Mouse (Mus musculus) forebrain, embryonic 16.5 days (tissue): ENCODE data around the gene Spns2. TPM values are rescaled to one million over a fixed set of nuclear protein-coding genes. Genes with fewer than 3 reads are reported as not detected.

Source experiments
- ATAC-seq: fragments of 200-750 bp; cut with Nextera tagmentation; 2 replicates; pipeline ENCODE4 v1.8.0; 2017; ENCODE audit warnings: mild to moderate bottlenecking, moderate library complexity
- H3K27ac ChIP-seq: fragments of 300-500 bp; sonication (generic); 2 replicates; pipeline ENCODE4 v1.5.1; 2014; ENCODE audit warnings: low read length, control low read depth
- H3K27me3 ChIP-seq: fragments of 300-500 bp; sonication (generic); replicated peaks from 2 replicates; pipeline ENCODE4 v1.6.1; 2014; ENCODE audit warnings: low read length; ENCODE audit not compliant: control insufficient read depth, insufficient read depth
- H3K36me3 ChIP-seq: fragments of 300-500 bp; sonication (generic); 2 replicates; pipeline ENCODE4 v1.6.1; 2014; ENCODE audit not compliant: control insufficient read depth, insufficient read depth
- H3K4me1 ChIP-seq: fragments of 300-500 bp; sonication (generic); replicated peaks from 2 replicates; pipeline ENCODE4 v1.6.1; 2014; ENCODE audit warnings: low read length; ENCODE audit not compliant: control insufficient read depth, insufficient read depth
- H3K4me2 ChIP-seq: fragments of 300-500 bp; sonication (generic); 2 replicates; pipeline ENCODE4 v1.6.1; 2014; ENCODE audit warnings: mild to moderate bottlenecking, low read length, control low read depth
- H3K4me3 ChIP-seq: fragments of 300-500 bp; sonication (generic); replicated peaks from 2 replicates; pipeline ENCODE4 v1.5.1; 2014; ENCODE audit warnings: mild to moderate bottlenecking, low read length, control low read depth
- H3K9ac ChIP-seq: fragments of 300-500 bp; sonication (generic); replicated peaks from 2 replicates; pipeline ENCODE4 v1.6.1; 2014; ENCODE audit warnings: low read depth, low read length, control low read depth
- H3K9me3 ChIP-seq: fragments of 300-500 bp; sonication (generic); 2 replicates; pipeline ENCODE4 v1.6.1; 2016; ENCODE audit warnings: low read length; ENCODE audit not compliant: control insufficient read depth
- WGBS: fragments of 180-500 bp; shearing (Covaris S2); extraction: QIAGEN DNeasy Blood & Tissue Kit; methylation state at CpG from one replicate; pipeline ENCODE4 v1.1.7; 2014; 5-methylcytosine and 5-hydroxymethylcytosine counted together
- polyA plus RNA-seq: library from polyadenylated mRNA; unstranded; fragments of >200 nt; fragmentation: Nextera tagmentation; extraction: Ambion mirVana; gene quantifications from 2 replicates; pipeline ENCODE4 v1.2.1, GENCODE M21; 2015

Gene Spns2
- polyA plus RNA-seq, 1 experiment from 2014 or later, result 9.3 TPM

DNA sequence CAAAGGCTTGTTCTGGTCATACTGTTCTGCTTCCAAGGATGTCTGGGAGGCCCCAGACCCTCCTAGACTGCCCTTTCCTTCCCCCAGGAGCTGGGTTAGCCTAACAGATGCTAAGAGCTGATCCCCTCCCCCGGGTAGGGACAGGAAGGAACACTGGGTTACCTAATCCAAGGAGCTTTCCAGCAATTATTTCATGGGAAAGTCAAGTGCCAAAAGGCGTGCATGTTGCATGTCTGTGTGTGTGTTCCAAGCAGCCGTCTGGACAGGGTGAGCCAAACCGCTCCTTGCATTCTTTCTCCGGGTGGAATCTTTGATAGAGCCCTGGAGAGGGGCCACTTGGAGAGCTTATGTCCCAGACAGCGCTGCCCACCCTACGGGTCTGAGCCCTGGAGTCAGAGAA lies 76.7 kb downstream of the Spns2 start:
- Histone ChIP-seq H3K4me1 (peaks cover 14% of the 10 kb centered on the region), H3K9ac (no peak overlapping the region), H3K27me3 (0 out of 2 replicates have a peak, but pooled peaks cover 2% of the 10 kb centered on the region), H3K36me3 (no peaks in the 10 kb centered on the region), H3K4me2 (no peak overlapping the region), H3K9me3 (no peaks in the 10 kb centered on the region), H3K4me3 (no peak overlapping the region), H3K27ac (no peak overlapping the region)
- no peak for ATAC-seq
- whole genome bisulfite sequencing, result 83% methylated on average over 7 of the region's 7 CpGs

DNA sequence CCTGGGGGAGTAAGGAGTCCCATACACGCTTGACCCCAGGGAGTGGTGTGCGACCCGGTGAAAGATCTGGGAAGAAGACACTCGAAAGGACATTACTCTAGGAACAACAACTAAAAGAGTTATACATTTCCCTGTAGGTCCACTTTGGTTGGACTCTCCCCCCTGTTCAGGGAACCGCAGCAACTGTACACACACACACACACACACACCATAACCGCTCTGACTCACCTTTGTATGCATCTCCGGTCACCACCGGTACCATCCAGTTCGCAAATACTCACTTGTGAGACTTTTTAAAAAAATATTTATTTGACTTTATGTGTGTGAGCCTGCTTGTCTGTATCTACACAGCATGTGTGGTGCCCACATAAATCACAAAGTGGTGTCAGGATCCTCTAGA lies 77.8 kb downstream of the Spns2 start:
- no peak for ATAC-seq

DNA sequence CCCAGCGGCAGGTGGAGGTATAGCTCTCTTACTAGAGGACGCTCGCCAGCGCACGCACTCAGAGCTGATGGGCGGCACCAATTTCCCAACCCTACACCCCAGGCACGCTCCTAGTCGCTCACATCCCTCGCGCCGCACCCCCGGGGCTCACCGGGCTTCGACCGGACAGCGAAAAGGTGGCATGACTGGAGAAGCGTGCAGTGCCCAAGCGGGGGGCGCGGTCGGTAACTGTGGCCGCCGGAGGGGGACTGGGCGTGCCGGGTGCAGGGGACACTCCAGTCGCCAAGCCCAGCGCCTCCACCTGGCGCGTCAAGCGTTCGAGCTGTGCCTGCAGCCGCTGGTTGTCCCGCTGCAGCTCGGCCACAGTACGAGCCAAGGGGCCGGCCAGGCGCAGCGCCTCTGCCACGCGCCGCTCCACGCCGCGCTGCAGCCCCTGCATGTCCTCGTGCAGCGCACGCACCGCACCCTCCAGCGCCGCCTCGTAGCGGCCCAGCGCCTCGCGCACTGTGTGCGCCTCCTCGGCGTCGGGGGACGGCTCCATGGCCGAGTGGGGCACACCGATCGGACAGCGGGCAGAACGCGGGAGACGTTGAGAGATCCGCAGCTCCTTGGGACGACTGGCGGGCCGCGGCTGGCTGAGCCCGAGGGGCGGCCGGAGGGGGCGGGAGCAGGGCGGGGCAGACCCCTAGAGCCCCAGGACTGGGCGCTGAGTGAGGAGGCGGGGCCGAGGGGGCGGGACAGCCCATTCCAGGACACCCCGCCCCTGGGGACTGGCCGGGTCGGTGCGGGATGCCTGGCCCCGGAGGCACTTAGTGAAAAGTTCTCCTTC lies 78.4 kb downstream of the Spns2 start, which contains the start of gene Smtnl2:
Gene Smtnl2, minus strand, starts transcription at position 621 of the 829 bp plus-strand sequence.
- no peak within 1 kb of the TSS for H3K27ac ChIP-seq
- under 1% methylated on average over 71 of the region's 86 CpGs for WGBS
- 0 out of 2 replicates have a peak, but pooled peaks cover 2% of the 10 kb centered on the region for H3K27me3 ChIP-seq

More for the DNA sequence above, 77.8 kb downstream of the Spns2 start:
- H3K9ac ChIP-seq, result no peak overlapping the region; the same call in 1 of the 2 replicates
- 32% methylated on average over 9 of the region's 9 CpGs for WGBS
- H3K27ac ChIP-seq, result no peak overlapping the region
- H3K4me1 ChIP-seq, result peaks cover 14% of the 10 kb centered on the region
- H3K27me3 ChIP-seq, result 0 out of 2 replicates have a peak, but pooled peaks cover 2% of the 10 kb centered on the region
- H3K4me3 ChIP-seq, result peak overlapping the region; percentile 63
- H3K4me2 ChIP-seq, result peak overlapping the region; percentile 95
- H3K9me3 ChIP-seq, result no peaks in the 10 kb centered on the region
- no peaks in the 10 kb centered on the region for H3K36me3 ChIP-seq

DNA sequence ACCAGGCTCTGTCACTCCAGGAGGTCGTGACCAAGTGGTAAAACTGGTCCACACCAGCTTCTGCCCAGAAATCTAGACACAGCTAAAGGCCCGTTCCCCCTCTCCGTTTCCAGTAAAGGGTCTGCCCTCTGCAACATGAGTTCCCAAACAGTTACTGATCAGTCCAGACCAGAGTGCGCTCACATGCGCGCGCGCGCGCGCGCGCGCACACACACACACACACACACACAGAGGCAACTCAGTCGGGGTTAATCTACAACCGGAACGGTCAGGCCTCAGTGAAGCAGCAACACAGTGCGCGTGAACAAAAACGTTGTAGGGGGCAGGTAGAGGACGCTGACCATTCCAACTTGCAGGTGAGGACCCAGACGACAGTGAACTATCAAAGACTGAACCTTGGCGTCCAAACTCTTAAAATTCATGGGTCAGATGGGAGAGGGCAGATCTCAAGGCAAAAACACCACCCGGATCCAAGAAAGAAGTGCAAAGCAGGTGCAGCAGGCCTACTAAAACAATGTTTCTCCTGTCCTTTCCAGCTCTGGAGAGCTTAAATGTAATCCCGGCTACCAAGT lies 79.1 kb downstream of the Spns2 start:
- peak overlapping the region; percentile 70; the same call in 1 of the 2 replicates for H3K9ac ChIP-seq
- H3K4me3 ChIP-seq, result peak overlapping the region; percentile 63
- ATAC-seq, result no peak
- peaks cover 14% of the 10 kb centered on the region for H3K4me1 ChIP-seq
- no peaks in the 10 kb centered on the region for H3K9me3 ChIP-seq
- no peak overlapping the region for H3K27ac ChIP-seq
- peak overlapping the region; percentile 95 for H3K4me2 ChIP-seq
- WGBS, result 1% methylated on average over 25 of the region's 25 CpGs
- no peaks in the 10 kb centered on the region for H3K36me3 ChIP-seq
- 0 out of 2 replicates have a peak, but pooled peaks cover 2% of the 10 kb centered on the region for H3K27me3 ChIP-seq

More for the DNA sequence above, 78.4 kb downstream of the Spns2 start, which contains the start of gene Smtnl2:
- peak within 1 kb of the TSS; percentile 95 for H3K4me2 ChIP-seq
- peak; percentile 87 for ATAC-seq
- peak within 1 kb of the TSS; percentile 70 for H3K9ac ChIP-seq
- H3K36me3 ChIP-seq, result no peaks in the 10 kb centered on the region
- H3K4me1 ChIP-seq, result peaks cover 14% of the 10 kb centered on the region
- peak within 1 kb of the TSS; percentile 63 for H3K4me3 ChIP-seq
- H3K9me3 ChIP-seq, result no peaks in the 10 kb centered on the region

DNA sequence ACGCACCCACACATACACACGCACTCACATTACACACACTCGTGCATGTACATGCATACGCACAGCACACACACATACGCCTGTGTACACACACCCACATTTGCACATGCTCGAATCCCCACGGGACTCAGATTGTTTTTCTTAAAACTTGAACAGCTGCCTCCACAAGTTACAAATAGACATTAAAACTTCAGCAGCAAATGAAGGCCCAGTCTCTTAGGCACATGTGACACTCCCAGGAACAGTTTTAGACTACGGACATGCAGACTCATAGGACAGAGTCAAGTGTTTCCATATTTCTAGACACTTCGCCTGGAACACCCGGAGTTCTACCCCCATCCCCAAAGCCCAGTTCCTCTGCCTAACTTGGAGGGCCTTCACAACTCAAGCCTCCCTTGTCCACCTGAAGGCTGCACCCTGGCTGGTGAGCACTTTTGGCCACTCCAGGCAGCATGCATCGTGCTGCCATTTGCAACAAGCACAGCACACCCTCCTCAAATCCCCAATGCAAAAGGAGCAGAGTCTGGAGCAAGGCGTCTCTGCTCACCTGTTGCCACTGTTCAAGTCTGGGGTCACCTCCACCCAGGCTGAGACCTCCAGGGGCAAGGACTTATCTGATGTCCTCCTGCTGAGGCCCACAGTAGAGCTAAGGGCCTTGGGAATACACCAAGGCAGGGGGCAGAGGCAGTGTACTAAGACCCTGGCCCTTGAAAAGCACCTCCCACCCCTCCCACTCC lies 79.9 kb downstream of the Spns2 start:
- WGBS, result 79% methylated on average over 12 of the region's 12 CpGs
- no peak overlapping the region for H3K4me2 ChIP-seq
- no peaks in the 10 kb centered on the region for H3K36me3 ChIP-seq
- 0 out of 2 replicates have a peak, but pooled peaks cover 2% of the 10 kb centered on the region for H3K27me3 ChIP-seq
- no peaks in the 10 kb centered on the region for H3K9me3 ChIP-seq
- H3K4me1 ChIP-seq, result peaks cover 14% of the 10 kb centered on the region
- no peak overlapping the region for H3K4me3 ChIP-seq
- no peak for ATAC-seq
- H3K9ac ChIP-seq, result no peak overlapping the region
- no peak overlapping the region for H3K27ac ChIP-seq

DNA sequence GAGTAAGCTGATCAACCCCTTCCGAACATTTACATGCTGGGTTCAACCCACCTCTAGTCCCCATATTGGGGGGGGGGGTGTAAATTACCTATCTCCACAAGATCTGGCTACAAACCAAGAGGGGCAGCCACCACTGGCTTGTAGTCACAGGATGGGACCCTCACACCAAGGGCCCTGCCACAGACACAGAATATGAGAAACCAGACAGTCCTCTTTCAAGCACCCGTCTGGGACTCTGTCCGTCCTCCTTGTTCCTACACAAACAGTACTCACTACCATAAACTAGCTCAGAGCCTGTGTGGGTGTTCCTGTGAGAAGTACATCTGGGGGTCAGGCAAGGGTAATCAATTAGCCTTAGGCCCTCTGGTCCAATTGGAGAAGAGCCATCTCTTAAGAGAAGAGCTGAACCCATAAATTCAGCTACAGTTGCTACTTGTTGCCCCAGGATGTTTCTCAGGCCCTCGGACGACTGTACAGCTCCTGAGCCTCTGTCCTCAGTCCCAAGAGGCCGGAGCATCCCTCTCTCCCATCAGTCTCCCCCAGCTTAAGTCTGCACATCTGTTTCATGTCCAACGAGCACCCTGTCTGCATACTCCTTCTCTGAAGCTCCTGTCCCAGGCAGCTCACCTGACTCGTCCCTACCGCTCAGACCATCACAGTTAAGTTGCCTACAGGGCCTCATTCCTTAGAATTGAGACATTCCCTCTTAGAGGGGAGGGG lies 81.1 kb downstream of the Spns2 start:
- 65% methylated on average over 9 of the region's 9 CpGs for WGBS
- Histone ChIP-seq H3K27ac (no peak overlapping the region), H3K27me3 (0 out of 2 replicates have a peak, but pooled peaks cover 2% of the 10 kb centered on the region), H3K9ac (no peak overlapping the region), H3K4me1 (peaks cover 14% of the 10 kb centered on the region), H3K4me2 (no peak overlapping the region), H3K9me3 (no peaks in the 10 kb centered on the region), H3K4me3 (no peak overlapping the region), H3K36me3 (no peaks in the 10 kb centered on the region)
- no peak for ATAC-seq

DNA sequence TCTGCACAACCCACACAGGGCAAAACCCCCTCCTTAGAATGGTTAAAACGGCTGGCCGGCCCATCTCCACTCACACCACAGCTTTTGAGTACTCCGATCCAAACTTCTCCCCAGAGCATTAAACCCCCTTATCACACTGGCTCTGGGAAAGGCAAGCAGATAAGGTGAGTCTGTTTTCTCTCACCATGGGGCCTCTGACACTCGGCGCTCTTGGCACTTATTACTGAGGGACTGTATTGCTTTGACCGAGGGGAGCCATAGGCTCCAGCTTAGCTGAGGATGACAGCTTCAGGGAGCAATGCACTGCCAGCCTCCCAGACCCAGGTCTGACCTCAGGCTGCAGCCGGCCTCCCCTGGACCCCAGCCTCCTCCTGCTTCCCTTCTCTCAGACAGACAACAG lies 82.1 kb downstream of the Spns2 start:
- Histone ChIP-seq H3K4me2 (no peak overlapping the region), H3K27ac (no peak overlapping the region), H3K27me3 (0 out of 2 replicates have a peak, but pooled peaks cover 2% of the 10 kb centered on the region), H3K4me3 (no peak overlapping the region), H3K9me3 (no peaks in the 10 kb centered on the region), H3K4me1 (peaks cover 14% of the 10 kb centered on the region), H3K9ac (no peak overlapping the region), H3K36me3 (no peaks in the 10 kb centered on the region)
- no peak for ATAC-seq
- 21% methylated on average over 7 of the region's 7 CpGs for WGBS

DNA sequence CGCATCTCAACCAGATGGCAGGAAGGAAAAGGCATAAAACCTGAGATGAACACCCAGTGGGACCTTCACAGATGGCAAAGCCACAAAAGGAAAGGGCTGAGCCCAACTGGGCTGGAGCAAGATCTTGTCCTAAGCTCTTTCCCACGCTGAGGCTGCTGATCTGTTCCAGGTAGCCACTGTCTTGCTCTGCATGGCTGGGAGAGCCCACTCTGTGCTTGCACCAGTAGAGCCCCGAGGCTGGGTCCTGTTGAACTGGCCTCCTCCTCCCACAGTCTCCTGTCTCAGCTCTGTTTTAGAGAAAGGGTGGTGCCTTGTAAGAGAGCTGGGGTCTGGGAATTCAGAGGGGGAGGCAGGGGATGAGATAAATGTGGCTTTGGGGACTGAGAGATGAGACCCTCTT lies 82.6 kb downstream of the Spns2 start:
- Histone ChIP-seq H3K27ac (no peak overlapping the region), H3K9me3 (no peaks in the 10 kb centered on the region), H3K27me3 (0 out of 2 replicates have a peak, but pooled peaks cover 2% of the 10 kb centered on the region), H3K4me3 (no peak overlapping the region), H3K9ac (no peak overlapping the region), H3K4me1 (peaks cover 14% of the 10 kb centered on the region), H3K4me2 (no peak overlapping the region), H3K36me3 (no peaks in the 10 kb centered on the region)
- WGBS, result 14% methylated on average over 3 of the region's 3 CpGs
- ATAC-seq, result no peak
